Mouse (Mus musculus): ENCODE data around the gene Gm38394. TPM values are rescaled to one million over a fixed set of nuclear protein-coding genes. Genes with fewer than 3 reads are reported as not detected.

The Gm38394 gene
- polyA plus RNA-seq, 1 experiment from 2014 or later = 7.3 TPM

GRCm38 (mm10) chr1:133660466-133661202, 484 bp downstream of the Gm38394 start, which contains the start of gene Zbed6:
TSS of gene Zbed6 (minus strand) at chr1:133660885.
- Histone ChIP-seq H3K27ac (peak within 1 kb of the TSS; percentile 91), H3K27me3 (no peaks in the 10 kb centered on the region), H3K4me3 (peak within 1 kb of the TSS; percentile 74), H3K4me1 (peaks cover 42% of the 10 kb centered on the region), H3K36me3 (peaks cover 28% of the 10 kb centered on the region), H3K9me3 (no peaks in the 10 kb centered on the region), H3K9ac (peak within 1 kb of the TSS; percentile 84), H3K4me2 (replicated peaks) (peak within 1 kb of the TSS; percentile 94)
- WGBS = under 1% methylated on average over 41 of the region's 41 CpGs
- peak; percentile 78 for ATAC-seq (ENCODE audit: low FRiP score, low read depth)

- Histone ChIP-seq H3K4me2 (replicated peaks) (peak overlapping the region; percentile 94), H3K9ac (no peak overlapping the region), H3K4me3 (peak overlapping the region; percentile 74; the same call in 1 of the 2 replicates)
Measured at GRCm38 (mm10) chr1:133658878-133659277, 2.2 kb downstream of the Gm38394 start.

DNA sequence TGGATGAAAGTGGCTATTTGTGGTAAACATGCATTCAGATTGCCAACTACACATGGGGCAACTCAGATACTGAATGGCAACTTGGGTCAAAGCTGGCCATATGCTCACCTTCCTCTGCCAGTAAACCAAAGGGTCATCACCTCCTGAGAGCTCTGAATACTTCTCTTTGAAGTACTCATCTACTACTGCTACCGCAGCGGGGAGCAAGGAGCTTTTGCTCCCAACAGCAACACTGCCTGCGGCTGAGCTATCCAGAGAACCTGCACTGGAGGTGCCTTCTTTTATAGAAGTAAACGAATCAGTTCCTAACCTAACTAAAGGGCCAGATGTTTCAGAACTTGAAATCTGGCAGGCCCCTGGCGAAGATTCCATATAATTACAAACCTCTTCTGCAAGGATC, 4.3 kb downstream of the Gm38394 start:
- H3K9me3 ChIP-seq = no peaks in the 10 kb centered on the region
- peaks cover 42% of the 10 kb centered on the region for H3K4me1 ChIP-seq
- no peaks in the 10 kb centered on the region for H3K27me3 ChIP-seq
- peak overlapping the region; percentile 94 for H3K4me2 ChIP-seq (replicated peaks)
- H3K4me3 ChIP-seq = peak overlapping the region; percentile 5; the same call in 1 of the 2 replicates
- H3K36me3 ChIP-seq = peaks cover 38% of the 10 kb centered on the region
- no peak for ATAC-seq (ENCODE audit: low FRiP score, low read depth)
- 0 out of 2 replicates have a peak overlapping the region, but pooled peaks have one; percentile 9 for H3K9ac ChIP-seq
- H3K27ac ChIP-seq = no peak overlapping the region
- WGBS = 24% methylated on average over 5 of the region's 5 CpGs

More at GRCm38 (mm10) chr1:133658878-133659277, 2.2 kb downstream of the Gm38394 start:
- peaks cover 31% of the 10 kb centered on the region for H3K36me3 ChIP-seq
- no peaks in the 10 kb centered on the region for H3K9me3 ChIP-seq
- no peak for ATAC-seq (ENCODE audit: low FRiP score, low read depth)
- H3K27ac ChIP-seq = no peak overlapping the region
- H3K27me3 ChIP-seq = no peaks in the 10 kb centered on the region
- 89% methylated on average over 3 of the region's 3 CpGs for WGBS
- peaks cover 42% of the 10 kb centered on the region for H3K4me1 ChIP-seq

- H3K36me3 ChIP-seq = peaks cover 40% of the 10 kb centered on the region
- no peak overlapping the region for H3K4me3 ChIP-seq
- H3K4me2 ChIP-seq (replicated peaks) = no peak overlapping the region
- WGBS = 90% methylated on average over 1 of the region's 1 CpGs
- peaks cover 18% of the 10 kb centered on the region for H3K4me1 ChIP-seq
- no peak for ATAC-seq (ENCODE audit: low FRiP score, low read depth)
- H3K27ac ChIP-seq = no peak overlapping the region
- no peaks in the 10 kb centered on the region for H3K27me3 ChIP-seq
- no peaks in the 10 kb centered on the region for H3K9me3 ChIP-seq
- H3K9ac ChIP-seq = no peak overlapping the region
Measured at GRCm38 (mm10) chr1:133653033-133653432, 8.1 kb downstream of the Gm38394 start.

GRCm38 (mm10) chr1:133650288-133651055, 10.6 kb downstream of the Gm38394 start:
- H3K4me2 ChIP-seq (replicated peaks) = no peak overlapping the region
- no peak overlapping the region for H3K4me3 ChIP-seq
- H3K9ac ChIP-seq = no peak overlapping the region
- WGBS = 92% methylated on average over 7 of the region's 7 CpGs
- no peaks in the 10 kb centered on the region for H3K4me1 ChIP-seq
- H3K36me3 ChIP-seq = peaks cover 45% of the 10 kb centered on the region
- no peaks in the 10 kb centered on the region for H3K9me3 ChIP-seq
- ATAC-seq (ENCODE audit: low FRiP score, low read depth) = no peak
- no peak overlapping the region for H3K27ac ChIP-seq
- H3K27me3 ChIP-seq = no peaks in the 10 kb centered on the region

- Histone ChIP-seq H3K9me3 (no peaks in the 10 kb centered on the region), H3K27me3 (no peaks in the 10 kb centered on the region), H3K4me1 (no peaks in the 10 kb centered on the region), H3K27ac (no peak overlapping the region), H3K4me3 (no peak overlapping the region), H3K4me2 (replicated peaks) (no peak overlapping the region), H3K36me3 (peaks cover 73% of the 10 kb centered on the region), H3K9ac (no peak overlapping the region)
- ATAC-seq (ENCODE audit: low FRiP score, low read depth) = no peak
- WGBS = 89% methylated on average over 5 of the region's 5 CpGs
Measured at GRCm38 (mm10) chr1:133645652-133646051, 15.5 kb downstream of the Gm38394 start.

DNA sequence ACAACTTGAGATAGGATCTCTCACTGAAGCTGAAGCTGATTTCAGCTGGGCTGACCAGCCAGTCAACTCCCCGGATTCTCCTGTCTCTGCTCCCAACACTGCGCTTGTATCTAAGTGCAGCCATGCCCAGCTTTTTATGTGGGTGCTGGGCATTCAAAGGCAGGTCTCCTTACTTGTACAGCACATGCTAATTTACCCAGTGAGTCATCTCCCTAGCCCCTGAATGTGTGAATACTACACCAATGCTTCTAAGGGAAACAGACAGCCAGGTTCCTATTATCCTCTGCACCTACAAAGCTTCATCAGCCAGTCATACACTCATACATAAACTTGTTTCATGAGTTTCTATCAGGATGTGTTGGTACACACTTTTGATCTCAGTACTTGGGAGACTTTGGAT, 20.0 kb downstream of the Gm38394 start:
- no peaks in the 10 kb centered on the region for H3K4me1 ChIP-seq
- H3K27ac ChIP-seq = no peak overlapping the region
- H3K9me3 ChIP-seq = no peaks in the 10 kb centered on the region
- H3K36me3 ChIP-seq = peaks cover 97% of the 10 kb centered on the region
- H3K27me3 ChIP-seq = no peaks in the 10 kb centered on the region
- ATAC-seq (ENCODE audit: low FRiP score, low read depth) = no peak
- no peak overlapping the region for H3K4me2 ChIP-seq (replicated peaks)
- WGBS = 94% methylated on average over 2 of the region's 2 CpGs
- no peak overlapping the region for H3K4me3 ChIP-seq
- H3K9ac ChIP-seq = no peak overlapping the region

DNA sequence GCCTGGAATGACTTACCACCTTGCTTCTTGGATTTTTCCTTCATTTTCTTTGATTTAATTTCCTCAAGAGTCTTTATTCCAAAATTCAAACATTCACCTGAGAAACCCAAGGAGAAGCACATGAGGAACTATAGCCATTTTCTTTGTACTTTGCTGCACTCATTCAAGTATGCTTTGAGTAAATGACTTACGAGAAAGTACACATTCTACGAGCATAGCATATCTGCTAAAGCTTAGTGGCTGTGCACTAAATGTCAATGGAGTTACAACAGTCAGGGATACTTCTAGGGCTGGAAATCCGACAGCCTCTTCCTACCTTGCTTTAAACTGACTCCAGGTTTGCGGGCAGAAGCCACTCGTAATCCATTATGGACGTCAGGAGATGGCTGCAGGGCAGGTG, 22.6 kb downstream of the Gm38394 start:
- WGBS = 85% methylated on average over 6 of the region's 6 CpGs

GRCm38 (mm10) chr1:133632168-133632567, 28.9 kb downstream of the Gm38394 start:
- H3K36me3 ChIP-seq = peaks cover 92% of the 10 kb centered on the region
- H3K9ac ChIP-seq = no peak overlapping the region
- H3K27ac ChIP-seq = no peak overlapping the region
- WGBS = 80% methylated on average over 2 of the region's 2 CpGs
- no peaks in the 10 kb centered on the region for H3K27me3 ChIP-seq
- no peak overlapping the region for H3K4me3 ChIP-seq
- no peaks in the 10 kb centered on the region for H3K4me1 ChIP-seq
- no peak overlapping the region for H3K4me2 ChIP-seq (replicated peaks)
- no peaks in the 10 kb centered on the region for H3K9me3 ChIP-seq
- no peak for ATAC-seq (ENCODE audit: low FRiP score, low read depth)

More for the DNA sequence above, 22.6 kb downstream of the Gm38394 start:
- Histone ChIP-seq H3K27me3 (no peaks in the 10 kb centered on the region), H3K9me3 (no peaks in the 10 kb centered on the region), H3K4me3 (no peak overlapping the region), H3K4me2 (replicated peaks) (no peak overlapping the region), H3K4me1 (no peaks in the 10 kb centered on the region), H3K27ac (no peak overlapping the region), H3K36me3 (peaks cover 94% of the 10 kb centered on the region), H3K9ac (no peak overlapping the region)
- ATAC-seq (ENCODE audit: low FRiP score, low read depth) = no peak

GRCm38 (mm10) chr1:133625052-133625451, 36.1 kb downstream of the Gm38394 start:
- Histone ChIP-seq H3K36me3 (peaks cover 92% of the 10 kb centered on the region), H3K4me1 (no peaks in the 10 kb centered on the region), H3K9ac (no peak overlapping the region), H3K4me3 (no peak overlapping the region), H3K27me3 (no peaks in the 10 kb centered on the region), H3K4me2 (replicated peaks) (no peak overlapping the region), H3K9me3 (no peaks in the 10 kb centered on the region), H3K27ac (no peak overlapping the region)
- ATAC-seq (ENCODE audit: low FRiP score, low read depth) = no peak
- WGBS = 79% methylated on average over 2 of the region's 2 CpGs

GRCm38 (mm10) chr1:133618311-133618710, 42.8 kb downstream of the Gm38394 start:
- 74% methylated on average over 8 of the region's 8 CpGs for WGBS
- Histone ChIP-seq H3K9ac (no peak overlapping the region), H3K27me3 (no peaks in the 10 kb centered on the region), H3K4me2 (replicated peaks) (no peak overlapping the region), H3K36me3 (peaks cover 80% of the 10 kb centered on the region), H3K9me3 (no peaks in the 10 kb centered on the region), H3K27ac (no peak overlapping the region), H3K4me3 (no peak overlapping the region), H3K4me1 (no peaks in the 10 kb centered on the region)
- ATAC-seq (ENCODE audit: low FRiP score, low read depth) = no peak

DNA sequence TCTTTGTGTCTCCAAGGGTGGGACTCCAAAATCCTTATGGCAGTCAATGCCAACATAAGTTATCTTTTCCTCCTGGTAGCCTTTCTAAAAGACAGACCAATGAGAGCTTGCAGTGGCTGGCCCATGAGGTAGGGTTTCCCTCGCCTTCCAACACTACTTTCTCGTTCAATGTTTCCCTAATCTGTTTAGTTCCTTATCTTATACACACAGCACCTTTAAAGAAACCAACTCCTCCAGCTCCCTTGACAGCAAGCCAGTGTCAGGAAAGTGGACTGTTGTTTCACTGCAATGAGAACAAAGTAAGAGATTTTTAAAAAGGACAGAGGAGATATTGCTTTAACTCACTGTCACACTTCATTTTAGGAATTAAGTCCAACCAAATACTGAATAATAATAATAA, 43.2 kb downstream of the Gm38394 start:
- no peak overlapping the region for H3K4me3 ChIP-seq
- H3K4me2 ChIP-seq (replicated peaks) = no peak overlapping the region
- ATAC-seq (ENCODE audit: low FRiP score, low read depth) = no peak
- H3K9me3 ChIP-seq = no peaks in the 10 kb centered on the region
- 65% methylated on average over 2 of the region's 2 CpGs for WGBS
- H3K36me3 ChIP-seq = peaks cover 75% of the 10 kb centered on the region
- H3K27me3 ChIP-seq = no peaks in the 10 kb centered on the region
- H3K27ac ChIP-seq = no peak overlapping the region
- no peak overlapping the region for H3K9ac ChIP-seq
- no peaks in the 10 kb centered on the region for H3K4me1 ChIP-seq
